Mouse (Mus musculus) left cerebral cortex, adult 9 months (tissue): ENCODE measurements around the gene Gm6583.

Experiments used
- DNase-seq, 2 experiments: peaks; one replicate each; pipeline ENCODE4 v3.0.0; 2022; ENCODE audit warnings: low spot score in 2 of 2

The Gm6583 gene

DNA sequence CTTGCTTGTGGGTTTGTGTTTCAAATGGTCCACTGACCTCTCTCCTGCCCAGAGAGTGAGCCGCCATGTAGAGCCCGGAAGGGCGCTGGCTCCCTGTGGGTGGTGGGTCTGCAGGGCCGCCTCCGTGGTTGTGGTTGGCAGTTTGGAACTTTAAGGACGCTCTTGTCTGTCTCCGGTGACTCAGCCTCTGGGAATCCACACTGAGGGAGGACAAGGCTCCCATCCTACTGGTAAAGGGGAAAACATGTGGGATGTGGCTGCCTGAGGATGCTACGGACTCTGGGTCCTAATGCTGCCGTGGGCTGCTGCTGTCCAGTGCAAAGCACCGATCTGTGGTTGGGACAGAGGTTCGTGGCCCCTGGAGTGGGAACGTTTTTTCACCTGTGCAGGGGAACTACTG, 12.1 kb upstream of the Gm6583 start:
- peak in 1 of 2 experiments; percentile 46 for DNase-seq

DNA sequence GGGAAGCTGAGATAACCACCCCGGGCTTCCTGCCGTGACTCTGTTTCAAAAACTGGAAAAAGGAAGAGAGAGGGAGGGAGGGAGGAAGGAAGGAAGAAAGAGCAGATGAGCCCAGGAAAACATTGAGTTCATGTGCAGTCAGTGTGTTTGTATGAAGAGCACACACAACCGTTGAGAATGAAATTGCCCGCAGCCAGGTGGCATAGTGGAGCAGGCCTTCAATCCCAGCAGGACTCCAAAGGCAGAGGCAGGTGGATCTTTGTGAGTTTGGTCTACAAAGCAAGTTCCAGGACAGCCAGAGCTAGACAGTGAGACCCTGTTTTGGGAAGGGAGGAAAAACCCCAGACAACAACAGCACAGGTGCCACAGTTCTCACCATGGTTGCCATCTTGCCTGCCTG, 11.5 kb upstream of the Gm6583 start:
- no peak for DNase-seq

DNA sequence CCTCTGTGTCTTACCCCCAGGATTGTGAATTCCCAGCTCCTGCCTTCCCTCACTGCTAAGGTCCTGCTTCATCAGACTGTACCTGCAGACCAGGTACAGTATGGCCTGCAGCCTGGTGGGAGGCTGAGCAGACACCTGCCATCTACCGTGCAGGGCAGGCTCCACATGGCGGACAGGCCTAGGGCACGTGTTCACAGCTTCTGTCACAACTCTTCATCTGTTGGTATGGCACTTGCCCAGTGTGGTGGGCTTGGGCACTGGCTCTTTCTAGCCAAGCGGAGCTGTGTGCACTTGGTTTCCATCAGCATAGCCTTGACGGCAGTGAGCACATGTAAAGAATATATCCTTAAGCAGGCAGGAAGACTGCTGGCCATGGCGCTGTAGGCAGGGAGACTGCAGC, 11.0 kb upstream of the Gm6583 start:
- DNase-seq, result no peak

DNA sequence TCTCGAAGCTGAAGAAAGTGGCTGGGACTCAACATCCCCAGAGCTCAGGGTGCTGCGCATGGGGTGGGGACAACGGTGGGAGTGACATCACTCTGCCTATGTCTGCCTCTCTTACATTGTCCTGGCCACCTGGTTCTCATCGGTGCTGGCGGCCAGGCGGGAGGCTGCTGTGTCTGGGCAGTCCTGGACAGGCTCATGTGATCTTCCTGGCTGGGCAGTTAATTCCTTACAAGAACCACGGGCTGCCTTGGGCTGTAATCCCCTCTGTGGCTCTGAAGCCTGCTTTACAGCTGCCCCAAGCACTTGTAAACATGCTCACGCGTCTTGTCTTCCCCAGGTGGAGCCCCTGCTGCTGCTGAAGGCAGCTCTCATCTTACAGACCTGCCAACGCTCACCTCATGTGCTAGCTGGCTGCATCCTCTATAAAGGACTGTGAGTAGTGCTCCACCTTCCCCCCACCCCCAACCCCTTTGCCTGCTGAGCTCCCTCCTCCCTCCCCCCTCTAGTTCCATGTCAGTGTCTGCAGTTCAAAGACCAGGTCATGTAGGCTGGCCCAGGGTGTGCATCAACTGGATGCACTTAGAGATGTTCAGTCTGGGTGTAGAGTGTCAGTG, 8.5 kb upstream of the Gm6583 start:
- no peak for DNase-seq

DNA sequence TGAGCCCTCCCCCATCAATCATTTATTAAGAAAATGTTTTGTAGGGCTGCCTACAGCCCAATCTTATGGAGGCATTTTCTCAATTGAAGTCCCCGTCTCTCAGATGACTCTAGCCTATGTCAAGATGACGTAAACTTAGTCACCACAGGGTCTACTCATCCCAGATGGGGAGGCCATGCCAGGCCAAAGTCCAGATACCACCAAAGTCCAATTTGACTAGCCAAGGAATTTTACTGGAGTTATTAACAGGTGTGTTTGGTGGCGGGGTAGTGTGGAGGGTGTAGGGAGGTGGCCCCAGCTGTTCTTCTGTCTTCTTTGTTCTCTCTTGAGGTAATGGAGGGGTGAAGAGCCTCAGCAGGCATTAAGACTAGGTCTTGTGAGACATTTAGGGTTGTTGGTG, 4.2 kb upstream of the Gm6583 start:
- DNase-seq, result no peak

DNA sequence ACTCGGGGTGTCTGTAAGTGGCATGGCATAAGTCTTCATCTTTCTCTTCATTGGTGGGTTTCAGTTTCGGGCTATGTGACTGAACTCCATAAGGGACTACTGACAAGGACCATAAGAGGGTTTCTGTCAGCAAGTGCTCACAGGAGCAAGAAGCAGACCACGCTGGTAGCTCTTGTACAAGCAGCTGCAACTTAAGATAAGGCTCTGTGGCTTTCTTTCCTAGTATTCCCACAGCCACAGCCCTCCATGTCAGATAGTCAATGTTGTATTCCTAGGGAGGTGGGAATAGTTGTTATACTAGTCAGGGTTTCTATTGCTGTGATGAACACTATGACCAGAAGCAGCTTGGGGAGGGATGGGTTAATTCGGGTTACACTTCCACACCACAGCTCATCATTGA, 3.7 kb upstream of the Gm6583 start:
- DNase-seq, result no peak

DNA sequence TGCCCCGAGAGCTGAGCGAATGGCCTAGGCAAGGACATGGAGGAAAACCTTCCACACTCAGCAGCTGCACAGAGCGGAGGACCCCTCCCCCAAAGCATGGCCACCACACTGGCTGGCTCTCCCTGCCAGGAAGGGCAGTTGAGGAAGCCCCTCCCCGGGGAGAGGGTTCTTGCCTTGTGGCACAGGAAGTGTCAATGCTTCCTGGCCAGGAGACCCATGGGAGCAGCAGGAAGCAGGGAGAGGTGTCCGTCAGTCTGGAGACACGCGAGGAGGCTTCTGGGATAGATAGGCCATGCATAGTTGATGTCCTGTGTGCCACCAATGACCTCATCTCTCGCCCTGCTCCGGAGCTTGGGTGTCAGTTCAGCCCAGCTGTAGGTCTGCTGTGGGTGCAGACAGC, 489 bp upstream of the Gm6583 start:
- DNase-seq, result no peak

DNA sequence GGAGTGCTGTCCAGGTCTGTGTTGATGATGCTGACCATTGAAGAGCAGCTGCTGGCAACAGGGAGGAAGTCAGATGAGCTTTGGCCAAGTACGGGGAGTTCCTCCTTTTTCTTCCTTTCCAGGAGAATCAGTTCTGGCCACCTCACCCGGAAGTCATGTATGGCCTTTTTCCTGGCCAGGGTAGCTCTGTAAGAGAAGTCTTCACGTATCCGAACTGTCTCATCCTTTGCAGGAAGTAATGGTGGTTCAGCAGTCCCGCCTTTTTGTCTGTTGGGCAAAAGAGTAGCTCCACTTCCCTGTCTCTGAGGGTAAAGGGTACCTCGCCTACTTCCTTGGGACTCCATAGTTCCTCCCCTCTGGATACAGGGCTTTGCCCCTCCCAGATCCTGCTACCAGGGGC, 340 bp downstream of the Gm6583 start:
- no peak for DNase-seq

DNA sequence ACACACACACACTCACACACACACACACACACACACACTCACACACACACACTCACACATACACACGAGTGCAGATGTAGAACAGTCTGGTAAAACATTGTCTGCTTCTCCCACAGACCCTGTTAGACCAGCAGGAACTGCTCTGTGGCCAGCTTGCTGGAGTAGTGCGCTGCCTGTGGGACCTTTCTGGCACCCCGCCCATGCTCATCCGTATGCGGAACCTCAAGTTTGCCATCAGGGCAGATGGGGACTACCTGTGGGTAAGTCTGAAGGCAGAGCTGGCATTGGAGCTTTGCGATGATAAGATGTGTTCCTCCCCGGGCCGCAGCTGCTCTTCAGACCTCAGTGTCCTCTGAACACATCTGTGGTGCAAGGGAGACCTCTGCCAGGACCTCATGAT, 6.7 kb downstream of the Gm6583 start:
- DNase-seq, result no peak

DNA sequence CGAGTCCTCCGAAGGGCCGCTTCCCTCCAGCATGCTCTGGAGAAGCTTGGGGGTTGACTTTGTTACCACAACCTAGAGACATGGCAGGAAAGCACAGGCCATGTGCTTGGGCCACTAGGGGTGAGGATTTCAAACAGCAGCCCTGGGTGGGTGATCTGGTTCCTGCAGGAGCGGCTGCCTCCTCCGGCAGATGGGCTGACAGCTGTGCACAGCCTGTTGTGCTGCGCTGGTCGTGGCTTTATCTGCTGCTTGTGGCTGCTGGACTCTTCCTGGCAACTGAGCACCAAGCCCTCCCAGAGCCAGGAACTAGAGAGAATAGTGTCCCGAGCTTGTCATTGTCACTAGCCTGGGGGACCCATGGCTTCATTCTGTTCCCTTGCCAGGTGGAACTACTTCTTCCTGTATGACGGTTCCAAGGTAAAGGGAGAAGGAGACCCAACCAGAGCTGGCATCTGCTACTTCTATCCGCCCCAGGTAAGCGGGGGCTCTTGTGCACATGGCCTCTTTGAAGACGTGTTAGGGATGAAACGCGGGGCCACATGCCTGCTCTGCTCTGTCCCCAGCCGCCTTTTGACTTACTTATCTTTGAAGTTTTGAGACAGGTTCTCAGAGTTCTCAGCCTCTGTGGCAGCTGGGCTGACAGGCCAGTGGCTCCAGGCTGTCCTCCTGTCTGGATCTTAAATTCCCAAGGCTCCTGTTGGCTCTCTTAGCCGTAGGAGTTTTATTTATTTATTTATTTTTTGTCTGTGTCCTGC, 9.4 kb downstream of the Gm6583 start:
- DNase-seq, result no peak

DNA sequence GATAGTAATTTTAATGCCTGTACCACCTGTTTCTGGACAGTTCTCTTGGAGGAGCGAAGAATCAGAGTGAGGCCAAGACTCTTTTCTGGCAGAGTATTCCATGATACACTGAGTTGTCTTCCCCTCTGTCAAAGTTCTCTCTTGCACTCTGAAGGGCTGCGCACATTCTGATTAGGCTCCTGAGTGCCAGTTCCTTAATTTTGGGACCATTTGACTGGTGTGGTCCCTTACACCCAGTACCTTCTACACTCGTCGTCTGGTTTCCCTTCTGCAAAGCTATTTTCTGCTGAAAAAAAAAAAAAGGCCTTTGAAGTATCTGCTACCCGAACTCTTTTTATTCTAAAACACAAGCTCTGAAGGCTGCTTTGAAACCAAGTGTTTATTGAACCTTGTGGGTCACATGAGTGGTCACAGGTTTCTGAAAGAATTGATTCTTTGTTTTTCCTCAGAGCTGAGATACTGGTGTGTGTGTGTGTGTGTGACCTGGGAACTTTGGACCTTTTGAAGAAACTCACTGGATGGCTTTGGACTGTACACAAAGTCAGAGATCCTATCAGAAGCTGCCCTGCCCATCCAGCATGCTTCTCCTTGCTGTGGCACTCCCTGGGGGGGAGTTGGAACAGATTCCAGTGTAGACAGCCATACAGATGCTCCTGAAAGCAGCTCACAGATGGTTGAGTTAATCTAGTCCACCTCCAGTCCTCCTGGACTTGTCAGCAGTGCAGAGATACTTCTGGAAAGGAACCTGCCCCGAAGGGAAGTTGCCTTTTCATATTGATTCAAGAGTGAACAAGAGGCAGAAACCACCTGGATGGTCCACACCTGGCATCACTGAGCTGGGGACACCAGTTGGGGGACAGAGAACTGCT, 11.5 kb downstream of the Gm6583 start:
- peak in 1 of 2 experiments; percentile 81 for DNase-seq

DNA sequence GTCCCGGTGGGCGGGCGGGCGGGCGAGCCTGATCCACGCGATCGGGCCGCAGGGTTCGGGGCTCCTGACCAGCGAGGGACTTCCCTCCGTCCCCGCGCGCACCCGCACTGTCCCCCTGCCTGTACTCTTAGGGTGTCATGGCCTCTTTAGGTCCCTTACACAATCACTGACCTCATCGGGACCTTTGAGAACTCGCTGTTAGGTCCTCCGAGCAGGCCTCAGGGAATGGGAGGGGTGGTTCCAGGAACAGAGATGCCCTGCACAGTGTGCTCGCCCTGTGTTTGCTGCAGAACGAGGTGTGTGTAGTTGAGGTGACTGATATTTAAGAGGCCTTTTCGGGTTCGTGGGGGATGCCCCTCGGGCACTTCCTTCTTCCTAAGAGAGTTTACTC, 12.6 kb downstream of the Gm6583 start:
- DNase-seq, result peak in 1 of 2 experiments; percentile 35

DNA sequence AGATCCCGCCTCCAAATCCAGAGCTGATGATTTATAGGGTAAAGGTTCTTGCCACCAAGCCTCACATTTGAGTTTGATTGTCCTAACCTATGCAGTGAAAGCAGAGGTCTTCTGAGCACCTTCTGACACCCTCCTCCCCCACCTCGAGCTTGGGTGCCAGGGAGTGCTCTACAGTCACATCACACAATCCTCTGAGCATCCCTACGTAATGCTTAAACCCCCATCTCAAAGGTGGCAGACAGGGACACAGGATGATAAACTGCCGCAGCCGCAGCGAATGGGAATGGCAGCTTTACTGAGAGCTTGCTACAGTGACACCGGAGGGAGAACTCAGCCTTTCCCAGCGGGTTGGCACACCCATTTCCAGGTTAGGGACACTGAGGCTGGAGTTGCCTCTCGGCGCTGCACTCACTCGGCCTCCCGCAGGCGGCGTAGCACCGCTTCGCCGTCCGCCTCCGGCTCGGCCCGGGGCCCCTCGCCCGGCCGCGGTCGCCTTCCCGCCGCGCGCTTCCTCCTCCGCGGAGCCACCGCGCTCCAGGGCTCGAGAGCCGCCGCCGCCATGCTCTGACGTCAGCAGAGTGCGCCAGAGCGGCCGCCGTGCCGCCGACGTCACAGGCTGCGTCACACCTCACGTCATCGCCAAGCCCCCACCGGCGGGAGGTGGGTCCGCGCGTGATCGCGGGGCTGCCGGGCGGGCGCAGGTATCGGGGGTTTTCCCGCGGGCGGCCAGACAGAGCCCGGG, 13.2 kb downstream of the Gm6583 start, which contains the start of the genes Srrd and Hps4:
Gene Srrd, minus strand, starts transcription at position 578 of the 742 bp plus-strand sequence.
Gene Hps4, plus strand, starts transcription at position 621 of the 742 bp plus-strand sequence.
- peak in 1 of 2 experiments; percentile 87 for DNase-seq

DNA sequence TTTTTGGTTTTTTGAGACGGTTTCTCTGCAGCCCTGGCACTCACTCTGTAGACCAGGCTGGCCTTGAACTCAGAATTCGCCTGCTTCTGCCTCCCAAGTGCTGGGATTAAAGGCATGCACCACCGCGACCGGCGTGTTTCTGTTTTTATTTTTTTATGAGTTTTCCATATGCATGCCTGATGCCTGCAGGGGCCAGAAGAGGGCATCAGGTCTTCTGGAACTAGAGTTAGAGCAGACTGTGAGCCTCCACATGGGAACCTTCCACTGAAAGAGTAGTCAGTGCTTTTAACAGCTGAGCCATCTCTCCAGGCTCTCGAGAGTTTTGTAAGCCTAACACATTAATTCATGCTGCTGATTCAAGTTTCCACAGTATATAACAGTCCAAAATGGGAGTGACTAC, 16.6 kb downstream of the Gm6583 start:
- no peak for DNase-seq

DNA sequence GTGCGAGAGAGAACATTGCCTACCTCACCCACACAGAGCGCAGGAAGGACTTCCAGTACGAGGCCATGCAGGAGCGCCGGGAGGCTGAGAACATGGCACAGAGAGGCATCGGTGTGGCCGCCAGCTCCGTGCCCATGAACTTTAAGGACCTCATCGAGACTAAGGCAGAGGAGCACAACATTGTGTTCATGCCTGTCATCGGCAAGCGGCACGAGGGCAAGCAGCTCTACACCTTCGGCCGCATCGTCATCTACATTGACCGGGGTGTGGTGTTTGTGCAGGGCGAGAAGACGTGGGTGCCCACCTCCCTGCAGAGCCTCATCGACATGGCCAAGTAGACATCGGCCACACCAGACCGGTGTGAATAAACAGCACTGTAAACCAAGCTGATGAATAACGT, 18.8 kb downstream of the Gm6583 start:
- DNase-seq, result no peak

DNA sequence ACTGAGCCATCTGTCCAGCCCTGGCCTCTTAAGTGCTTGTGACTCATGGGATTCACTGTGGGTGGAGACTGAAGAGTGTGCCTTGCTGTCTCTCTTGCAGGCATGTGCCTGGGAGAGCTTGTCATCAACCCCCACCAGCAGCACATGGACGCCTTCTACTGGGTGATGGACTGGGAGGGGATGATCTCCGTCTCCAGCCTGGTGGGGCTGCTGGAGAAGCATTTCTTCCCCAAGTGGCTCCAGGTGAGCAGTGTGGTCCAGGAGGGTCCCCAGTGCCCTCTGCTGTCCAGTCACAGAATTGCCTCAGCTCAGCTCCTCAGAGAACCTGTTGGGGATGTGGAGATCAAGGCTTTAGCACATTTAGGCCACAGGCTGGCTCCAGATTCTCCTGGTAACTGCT, 20.4 kb downstream of the Gm6583 start:
- DNase-seq, result peak in 1 of 2 experiments; percentile 53

DNA sequence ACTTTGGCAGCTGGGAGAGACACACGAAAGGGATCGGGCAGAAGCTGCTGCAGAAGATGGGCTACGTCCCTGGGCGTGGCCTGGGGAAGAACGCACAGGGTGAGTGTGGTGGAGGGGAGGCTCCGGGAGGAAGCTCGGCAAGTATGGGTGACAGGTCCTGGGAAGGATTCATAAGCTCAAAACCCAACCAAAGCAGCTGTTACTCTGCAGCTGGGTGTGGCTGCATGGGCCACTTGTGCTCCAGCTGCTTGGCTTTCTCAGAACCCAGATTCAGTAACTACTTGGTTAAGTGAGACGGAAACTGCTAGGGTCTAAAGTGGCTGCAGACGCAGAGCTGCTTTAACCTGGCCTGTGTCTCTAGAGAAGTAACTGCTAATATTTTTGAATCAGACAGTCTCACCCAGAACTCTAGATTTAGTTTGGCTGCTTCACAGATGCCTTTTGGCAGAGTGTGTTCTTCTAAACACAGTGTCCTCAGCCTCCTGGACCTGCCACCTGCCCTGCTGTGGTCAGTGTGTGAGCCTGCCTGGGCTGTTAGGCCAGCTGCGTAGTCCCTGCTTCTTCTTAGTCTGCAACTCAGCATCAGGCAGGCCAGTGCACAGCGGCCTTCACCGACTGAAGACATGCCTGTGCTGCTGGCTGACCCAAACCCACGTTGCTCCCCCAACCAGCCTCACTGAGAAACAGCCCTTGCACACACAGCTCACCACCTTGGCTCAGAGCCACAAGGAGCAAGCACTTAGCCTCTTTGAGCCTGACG, 25.8 kb downstream of the Gm6583 start:
- DNase-seq, result no peak

DNA sequence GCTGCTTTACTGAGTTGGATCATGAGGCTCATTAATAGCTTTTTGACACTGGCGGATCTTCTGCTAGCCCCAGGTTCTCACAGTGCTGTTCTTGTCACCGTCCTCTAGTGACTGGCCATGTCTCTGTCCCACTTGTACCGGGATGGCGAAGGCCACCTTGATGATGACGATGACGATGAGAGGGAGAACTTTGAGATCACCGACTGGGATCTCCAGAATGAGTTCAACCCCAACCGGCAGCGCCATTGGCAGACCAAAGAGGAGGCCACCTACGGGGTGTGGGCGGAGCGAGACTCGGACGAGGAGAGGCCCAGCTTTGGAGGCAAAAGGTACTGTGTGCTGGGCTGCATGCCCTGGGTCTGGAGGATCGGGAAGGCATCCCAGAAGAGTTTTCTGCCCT, 28.0 kb downstream of the Gm6583 start:
- no peak for DNase-seq

DNA sequence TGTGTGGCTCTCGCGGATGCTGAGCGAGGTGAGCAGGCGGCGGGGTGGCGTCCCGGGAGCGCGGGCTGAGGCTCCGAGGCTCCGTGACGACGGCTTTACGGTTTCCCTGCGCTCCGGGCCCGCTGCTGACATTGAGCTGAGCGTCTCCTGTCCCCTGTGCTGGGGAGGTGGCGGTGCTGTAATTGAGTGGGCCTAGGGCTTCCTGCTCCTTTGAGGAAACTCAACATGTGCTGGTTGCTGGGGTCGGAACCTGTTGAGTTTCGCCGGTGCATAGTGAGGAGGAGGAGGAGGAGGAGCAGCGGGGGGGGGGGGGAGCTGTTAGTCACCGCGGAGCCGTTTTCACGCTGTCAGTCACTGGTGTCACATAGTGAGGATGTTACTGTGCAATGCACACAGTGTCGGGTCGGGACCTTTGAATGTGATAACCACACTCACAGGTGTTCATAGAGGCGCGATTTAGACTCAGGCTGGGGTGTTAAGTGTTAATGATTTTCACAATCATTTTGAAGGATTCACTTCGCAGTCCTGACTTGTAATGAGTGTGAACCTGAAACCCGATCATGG, 29.3 kb downstream of the Gm6583 start:
- DNase-seq, result no peak

DNA sequence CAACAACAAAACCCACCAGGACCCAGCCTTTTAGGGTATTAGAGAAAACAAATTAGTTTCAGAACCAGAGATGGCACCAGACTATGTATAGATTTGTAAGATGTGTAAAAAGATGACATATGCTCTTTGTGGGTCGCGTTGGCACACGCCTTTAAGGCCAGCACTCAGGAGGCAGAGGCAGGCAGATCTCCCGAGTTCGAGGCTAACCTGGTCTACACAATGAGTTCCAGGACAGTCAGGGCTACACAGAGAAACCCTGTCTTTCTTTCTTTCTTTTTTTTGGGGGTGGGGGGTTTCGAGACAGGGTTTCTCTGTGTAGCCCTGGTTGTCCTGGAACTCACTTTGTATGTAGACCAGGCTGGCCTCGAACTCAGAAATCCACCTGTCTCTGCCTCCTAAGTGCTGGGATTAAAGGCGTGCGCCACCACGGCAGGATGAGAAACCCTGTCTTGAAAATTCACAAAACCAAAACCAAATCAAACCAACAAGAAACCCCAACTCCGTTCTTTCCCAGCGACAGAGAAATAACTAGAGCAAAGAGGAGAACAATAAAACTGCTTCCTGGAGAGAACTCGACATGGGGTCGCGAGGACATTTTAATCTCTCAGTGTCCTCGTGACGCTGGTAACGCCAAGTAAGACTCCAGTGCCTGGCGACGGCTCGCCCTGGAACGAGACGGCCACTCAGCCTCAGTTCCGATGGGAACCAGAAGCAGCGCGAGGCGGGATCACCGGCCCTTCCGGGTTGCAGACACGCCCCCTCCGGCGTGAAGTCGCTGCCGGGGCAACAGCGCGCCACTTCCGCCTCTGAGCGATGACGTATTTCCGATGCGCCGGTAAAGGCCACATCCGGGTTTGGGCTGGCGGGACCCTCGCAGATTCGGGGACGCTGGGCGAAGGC, 30.0 kb downstream of the Gm6583 start, which contains the start of gene Tfip11:
Gene Tfip11, plus strand, starts transcription at position 813 of the 900 bp plus-strand sequence.
- DNase-seq, result peak; percentile 90 to 96
